Mouse (Mus musculus): ENCODE results near the gene Mysm1. TPM values are rescaled to one million over a fixed set of nuclear protein-coding genes. Genes with fewer than 3 reads are reported as not detected.
A peak's percentile ranks its signal among the peaks of the same experiment; 100 is the strongest.

The Mysm1 gene
- polyA plus RNA-seq, 1 experiment from 2014 or later, result 17.6 TPM

DNA sequence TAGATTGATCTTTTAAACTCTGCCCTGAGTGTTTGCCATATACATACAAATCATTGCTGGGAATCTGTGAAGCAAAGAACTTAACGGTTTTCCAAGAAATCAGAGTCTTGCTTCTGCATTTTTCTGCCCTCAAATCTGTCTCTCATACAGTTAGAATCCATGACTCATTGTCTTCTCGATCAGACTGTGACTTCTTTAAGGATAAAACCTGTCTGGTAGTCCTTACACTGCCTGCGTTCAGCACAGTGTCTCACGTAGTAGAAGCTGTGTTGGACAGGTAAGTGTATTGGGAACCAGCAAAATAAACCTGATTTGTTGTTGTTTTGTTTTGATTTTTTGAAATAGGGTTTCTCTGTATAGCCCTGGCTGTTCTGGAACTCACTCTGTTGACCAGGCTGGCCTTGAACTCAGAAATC, 608 bp upstream of the Mysm1 start:
- H3K4me2 ChIP-seq (ENCODE audit: low read depth, low read length), result peak overlapping the region; percentile 49
- peak; percentile 24 for ATAC-seq
- peaks cover 12% of the 10 kb centered on the region for H3K4me1 ChIP-seq (ENCODE audit: control insufficient read depth, insufficient read depth, low read length)
- 40% methylated on average over 4 of the region's 4 CpGs for WGBS
- H3K36me3 ChIP-seq (ENCODE audit: control insufficient read depth, insufficient read depth, low read length), result 0 out of 2 replicates have a peak, but pooled peaks cover 4% of the 10 kb centered on the region
- peak overlapping the region; percentile 93 for H3K9ac ChIP-seq (ENCODE audit: low read depth, low read length)
- peak overlapping the region; percentile 89 for H3K4me3 ChIP-seq (ENCODE audit: low read length)
- H3K9me3 ChIP-seq (ENCODE audit: control insufficient read depth, low read length), result no peaks in the 10 kb centered on the region
- H3K27ac ChIP-seq (ENCODE audit: low read length), result peak overlapping the region; percentile 84; the same call in 1 of the 2 replicates
- H3K27me3 ChIP-seq (replicated peaks; ENCODE audit: control insufficient read depth, insufficient read depth, low read length), result no peaks in the 10 kb centered on the region

- no peaks in the 10 kb centered on the region for H3K9me3 ChIP-seq (ENCODE audit: control insufficient read depth, low read length)
- 0 out of 2 replicates have a peak, but pooled peaks cover 6% of the 10 kb centered on the region for H3K36me3 ChIP-seq (ENCODE audit: control insufficient read depth, insufficient read depth, low read length)
- H3K4me3 ChIP-seq (ENCODE audit: low read length), result no peak overlapping the region
- WGBS, result 85% methylated on average over 2 of the region's 2 CpGs
- H3K27ac ChIP-seq (ENCODE audit: low read length), result no peak overlapping the region
- no peaks in the 10 kb centered on the region for H3K27me3 ChIP-seq (replicated peaks; ENCODE audit: control insufficient read depth, insufficient read depth, low read length)
- H3K9ac ChIP-seq (ENCODE audit: low read depth, low read length), result no peak overlapping the region
- peaks cover 12% of the 10 kb centered on the region for H3K4me1 ChIP-seq (ENCODE audit: control insufficient read depth, insufficient read depth, low read length)
- no peak overlapping the region for H3K4me2 ChIP-seq (ENCODE audit: low read depth, low read length)
- ATAC-seq, result no peak
These were observed 5.6 kb downstream of the Mysm1 start for GRCm38 (mm10) chr4:94973321-94973720.

DNA sequence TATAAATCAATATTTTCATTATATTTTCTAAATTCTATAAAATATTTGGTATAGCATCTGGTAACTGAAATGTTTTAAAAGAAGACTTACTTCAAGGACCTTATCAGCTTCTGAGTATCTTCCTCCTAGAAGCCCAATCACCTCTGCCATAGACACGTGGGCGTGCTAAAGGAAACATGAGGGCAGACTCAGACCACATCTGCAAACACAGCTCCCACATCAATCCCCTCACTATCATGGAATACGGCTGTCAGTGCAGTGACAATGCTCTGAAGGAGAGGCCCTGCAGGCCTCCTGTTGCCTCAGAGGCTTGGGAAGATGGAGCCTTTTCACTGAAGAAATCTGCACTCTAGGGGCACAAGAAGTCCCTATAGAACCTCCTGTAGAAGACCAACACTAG, 26.1 kb downstream of the Mysm1 start:
- 81% methylated on average over 3 of the region's 3 CpGs for WGBS
- Histone ChIP-seq H3K4me3 (ENCODE audit: low read length) (no peak overlapping the region), H3K27me3 (replicated peaks; ENCODE audit: control insufficient read depth, insufficient read depth, low read length) (no peaks in the 10 kb centered on the region), H3K4me2 (ENCODE audit: low read depth, low read length) (no peak overlapping the region), H3K27ac (ENCODE audit: low read length) (no peak overlapping the region), H3K4me1 (ENCODE audit: control insufficient read depth, insufficient read depth, low read length) (no peaks in the 10 kb centered on the region), H3K36me3 (ENCODE audit: control insufficient read depth, insufficient read depth, low read length) (peaks cover 6% of the 10 kb centered on the region), H3K9me3 (ENCODE audit: control insufficient read depth, low read length) (no peaks in the 10 kb centered on the region), H3K9ac (ENCODE audit: low read depth, low read length) (no peak overlapping the region)
- ATAC-seq, result no peak

DNA sequence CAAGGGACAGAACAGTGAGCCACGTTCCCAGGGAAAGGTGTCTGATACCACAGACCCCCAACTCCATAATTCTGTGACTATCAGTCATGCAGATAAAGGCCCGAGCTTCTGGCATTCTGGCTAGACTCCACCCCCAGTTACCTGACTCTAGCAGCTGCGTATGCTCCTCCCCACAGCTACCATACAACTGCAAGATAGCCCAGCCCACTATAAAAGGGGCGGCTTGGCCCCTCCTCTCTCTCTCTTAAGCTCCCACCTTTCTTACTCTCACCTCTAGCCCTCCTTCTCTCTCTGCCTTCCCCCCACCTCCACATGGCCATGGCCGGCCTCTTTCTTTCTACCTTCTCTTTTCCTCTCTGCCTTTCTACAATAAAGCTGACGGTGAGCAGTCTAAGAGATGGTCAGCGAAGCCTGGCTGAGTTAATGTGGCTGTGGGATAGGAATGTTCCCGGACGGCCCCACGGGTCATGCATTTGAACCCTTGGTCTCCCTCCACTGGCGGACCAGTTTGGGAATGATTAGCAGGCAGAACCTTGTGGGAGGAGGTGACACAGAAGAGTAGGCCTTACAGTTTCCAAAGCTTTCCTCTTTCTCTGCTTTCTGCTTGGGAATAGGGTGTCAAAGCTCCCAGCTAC, 37.6 kb downstream of the Mysm1 start:
- no peak overlapping the region for H3K27ac ChIP-seq (ENCODE audit: low read length)
- H3K36me3 ChIP-seq (ENCODE audit: control insufficient read depth, insufficient read depth, low read length), result no peaks in the 10 kb centered on the region
- no peaks in the 10 kb centered on the region for H3K4me1 ChIP-seq (ENCODE audit: control insufficient read depth, insufficient read depth, low read length)
- H3K4me2 ChIP-seq (ENCODE audit: low read depth, low read length), result no peak overlapping the region
- H3K4me3 ChIP-seq (ENCODE audit: low read length), result no peak overlapping the region
- ATAC-seq, result no peak
- WGBS, result 78% methylated on average over 11 of the region's 11 CpGs
- H3K27me3 ChIP-seq (replicated peaks; ENCODE audit: control insufficient read depth, insufficient read depth, low read length), result no peaks in the 10 kb centered on the region
- no peak overlapping the region for H3K9ac ChIP-seq (ENCODE audit: low read depth, low read length)
- H3K9me3 ChIP-seq (ENCODE audit: control insufficient read depth, low read length), result no peaks in the 10 kb centered on the region

DNA sequence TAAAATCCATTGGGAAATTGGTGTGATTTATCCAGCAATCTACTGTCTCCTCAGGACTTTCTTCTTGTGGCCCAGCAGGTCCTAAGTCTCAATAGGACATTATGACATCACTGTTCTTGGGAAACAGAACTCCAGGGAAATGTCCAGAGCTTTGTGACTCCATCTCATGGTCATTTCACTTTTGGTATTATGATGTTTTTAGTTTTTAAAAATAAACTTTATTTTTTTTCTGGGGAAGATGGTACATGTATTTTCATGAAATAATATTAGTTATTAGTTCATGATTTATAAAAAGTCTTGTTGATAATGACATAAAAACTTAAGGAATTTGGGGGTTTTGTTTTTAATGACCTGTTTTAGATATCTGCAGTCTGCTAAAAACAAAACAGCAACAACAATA, 50.2 kb downstream of the Mysm1 start, which contains the start of gene Eqtn:
TSS of gene Eqtn (minus strand) at position 101 of the 400 bp plus-strand sequence.
- Histone ChIP-seq H3K27me3 (replicated peaks; ENCODE audit: control insufficient read depth, insufficient read depth, low read length) (no peaks in the 10 kb centered on the region), H3K27ac (ENCODE audit: low read length) (no peak within 1 kb of the TSS), H3K9ac (ENCODE audit: low read depth, low read length) (no peak within 1 kb of the TSS), H3K9me3 (ENCODE audit: control insufficient read depth, low read length) (no peaks in the 10 kb centered on the region), H3K4me3 (ENCODE audit: low read length) (no peak within 1 kb of the TSS), H3K4me1 (ENCODE audit: control insufficient read depth, insufficient read depth, low read length) (no peaks in the 10 kb centered on the region), H3K36me3 (ENCODE audit: control insufficient read depth, insufficient read depth, low read length) (no peaks in the 10 kb centered on the region), H3K4me2 (ENCODE audit: low read depth, low read length) (no peak within 1 kb of the TSS)
- ATAC-seq, result no peak

GRCm38 (mm10) chr4:94901780-94902179, 77.1 kb downstream of the Mysm1 start:
- WGBS, result 52% methylated on average over 3 of the region's 3 CpGs
- no peaks in the 10 kb centered on the region for H3K4me1 ChIP-seq (ENCODE audit: control insufficient read depth, insufficient read depth, low read length)
- no peak for ATAC-seq

GRCm38 (mm10) chr4:94900744-94901143, 78.2 kb downstream of the Mysm1 start:
- no peaks in the 10 kb centered on the region for H3K4me1 ChIP-seq (ENCODE audit: control insufficient read depth, insufficient read depth, low read length)

More at GRCm38 (mm10) chr4:94901780-94902179, 77.1 kb downstream of the Mysm1 start:
- Histone ChIP-seq H3K9me3 (ENCODE audit: control insufficient read depth, low read length) (no peaks in the 10 kb centered on the region), H3K36me3 (ENCODE audit: control insufficient read depth, insufficient read depth, low read length) (no peaks in the 10 kb centered on the region), H3K4me2 (ENCODE audit: low read depth, low read length) (no peak overlapping the region), H3K27me3 (replicated peaks; ENCODE audit: control insufficient read depth, insufficient read depth, low read length) (no peaks in the 10 kb centered on the region), H3K9ac (ENCODE audit: low read depth, low read length) (no peak overlapping the region), H3K27ac (ENCODE audit: low read length) (no peak overlapping the region), H3K4me3 (ENCODE audit: low read length) (no peak overlapping the region)

More at GRCm38 (mm10) chr4:94900744-94901143, 78.2 kb downstream of the Mysm1 start:
- no peaks in the 10 kb centered on the region for H3K27me3 ChIP-seq (replicated peaks; ENCODE audit: control insufficient read depth, insufficient read depth, low read length)
- H3K36me3 ChIP-seq (ENCODE audit: control insufficient read depth, insufficient read depth, low read length), result no peaks in the 10 kb centered on the region
- no peak overlapping the region for H3K4me3 ChIP-seq (ENCODE audit: low read length)
- WGBS, result 19% methylated on average over 2 of the region's 2 CpGs
- no peak overlapping the region for H3K9ac ChIP-seq (ENCODE audit: low read depth, low read length)
- no peak for ATAC-seq
- no peaks in the 10 kb centered on the region for H3K9me3 ChIP-seq (ENCODE audit: control insufficient read depth, low read length)
- no peak overlapping the region for H3K27ac ChIP-seq (ENCODE audit: low read length)
- no peak overlapping the region for H3K4me2 ChIP-seq (ENCODE audit: low read depth, low read length)

Other genes starting within 250 kb of the Mysm1 start
- gene Tek, start 239.8 kb downstream of the Mysm1 start, polyA plus RNA-seq (2015; fragmentation: Nextera tagmentation; extraction: Ambion mirVana), result 9.5 and 9.8 TPM in 2 replicates
- not detected in 2 replicates for gene Eqtn, start 50.3 kb downstream of the Mysm1 start, polyA plus RNA-seq (2015; fragmentation: Nextera tagmentation; extraction: Ambion mirVana)
- 68.6 and 74.6 TPM in 2 replicates for gene Jun, start 73.1 kb upstream of the Mysm1 start, polyA plus RNA-seq (2015; fragmentation: Nextera tagmentation; extraction: Ambion mirVana)